Mouse (Mus musculus): ENCODE measurements around the gene Hydin. TPM values are rescaled to one million over a fixed set of nuclear protein-coding genes. Genes with fewer than 3 reads are reported as not detected.
A peak's percentile ranks its signal among the peaks of the same experiment; 100 is the strongest.

Hydin gene
- total and polyA plus RNA-seq, 2 experiments from 2014 or later: 0.39 to 0.73 TPM

GRCm38 (mm10) chr8:110617801-110618358, 351.1 kb downstream of the Hydin start:
- Histone ChIP-seq H3K27ac (peak overlapping the region; percentile 77), H3K36me3 (ENCODE audit: insufficient read depth, low read length) (no peaks in the 10 kb centered on the region), H3K9ac (replicated peaks; ENCODE audit: low read length) (peak overlapping the region; percentile 79; the same call in 1 of the 2 replicates), H3K9me3 (ENCODE audit: low read length) (no peaks in the 10 kb centered on the region), H3K27me3 (ENCODE audit: insufficient read depth, low read length) (no peaks in the 10 kb centered on the region), H3K4me2 (ENCODE audit: low read depth, low read length) (peak overlapping the region; percentile 90), H3K4me3 (ENCODE audit: low read length) (peak overlapping the region; percentile 94), H3K4me1 (ENCODE audit: insufficient read depth, low read length) (peaks cover 12% of the 10 kb centered on the region)
- WGBS: 22% methylated on average over 14 of the region's 14 CpGs
- no peak for TF ChIP-seq CTCF (IDR thresholded peaks at IDR 0.05; ENCODE audit: low read depth)
- ATAC-seq (peak; percentile 42), DNase-seq (ENCODE audit: low spot score) (peak; percentile 15)

- Histone ChIP-seq H3K9me3 (ENCODE audit: low read length) (no peaks in the 10 kb centered on the region), H3K9ac (replicated peaks; ENCODE audit: low read length) (peak within 1 kb of the TSS; percentile 79), H3K27me3 (ENCODE audit: insufficient read depth, low read length) (no peaks in the 10 kb centered on the region), H3K27ac (peak within 1 kb of the TSS; percentile 77), H3K4me3 (ENCODE audit: low read length) (peak within 1 kb of the TSS; percentile 94), H3K4me2 (ENCODE audit: low read depth, low read length) (peak within 1 kb of the TSS; percentile 90), H3K36me3 (ENCODE audit: insufficient read depth, low read length) (no peaks in the 10 kb centered on the region), H3K4me1 (ENCODE audit: insufficient read depth, low read length) (peaks cover 12% of the 10 kb centered on the region)
- DNase-seq (ENCODE audit: low spot score) (peak; percentile 98), ATAC-seq (peak; percentile 97)
- TF ChIP-seq CTCF (IDR thresholded peaks at IDR 0.05; ENCODE audit: low read depth): no peak
- under 1% methylated on average over 55 of the region's 67 CpGs for WGBS
These were observed 351.8 kb downstream of the Hydin start, which contains the start of gene Vac14 for GRCm38 (mm10) chr8:110618391-110619207. TSS of gene Vac14 (plus strand) at chr8:110618585.

GRCm38 (mm10) chr8:110619208-110619574, 352.4 kb downstream of the Hydin start:
- H3K4me2 ChIP-seq (ENCODE audit: low read depth, low read length): peak overlapping the region; percentile 90
- H3K9ac ChIP-seq (replicated peaks; ENCODE audit: low read length): peak overlapping the region; percentile 79
- no peak for DNase-seq (ENCODE audit: low spot score)
- 32% methylated on average over 8 of the region's 8 CpGs for WGBS
- no peaks in the 10 kb centered on the region for H3K27me3 ChIP-seq (ENCODE audit: insufficient read depth, low read length)
- peak overlapping the region; percentile 73; the same call in 1 of the 2 replicates for H3K27ac ChIP-seq
- H3K4me3 ChIP-seq (ENCODE audit: low read length): peak overlapping the region; percentile 94
- no peak for TF ChIP-seq CTCF (IDR thresholded peaks at IDR 0.05; ENCODE audit: low read depth)
- H3K9me3 ChIP-seq (ENCODE audit: low read length): no peaks in the 10 kb centered on the region
- peaks cover 12% of the 10 kb centered on the region for H3K4me1 ChIP-seq (ENCODE audit: insufficient read depth, low read length)
- no peak for ATAC-seq
- H3K36me3 ChIP-seq (ENCODE audit: insufficient read depth, low read length): no peaks in the 10 kb centered on the region

GRCm38 (mm10) chr8:110619919-110620318, 353.1 kb downstream of the Hydin start:
- ATAC-seq (no peak), DNase-seq (ENCODE audit: low spot score) (peak; percentile 27)
- no peaks in the 10 kb centered on the region for H3K36me3 ChIP-seq (ENCODE audit: insufficient read depth, low read length)
- no peak overlapping the region for H3K9ac ChIP-seq (replicated peaks; ENCODE audit: low read length)
- H3K27ac ChIP-seq: no peak overlapping the region
- H3K4me3 ChIP-seq (ENCODE audit: low read length): no peak overlapping the region
- H3K9me3 ChIP-seq (ENCODE audit: low read length): no peaks in the 10 kb centered on the region
- peaks cover 12% of the 10 kb centered on the region for H3K4me1 ChIP-seq (ENCODE audit: insufficient read depth, low read length)
- 93% methylated on average over 5 of the region's 5 CpGs for WGBS
- peak overlapping the region; percentile 90 for H3K4me2 ChIP-seq (ENCODE audit: low read depth, low read length)
- H3K27me3 ChIP-seq (ENCODE audit: insufficient read depth, low read length): no peaks in the 10 kb centered on the region
- peak; percentile 41 for TF ChIP-seq CTCF (IDR thresholded peaks at IDR 0.05; ENCODE audit: low read depth)

GRCm38 (mm10) chr8:110626431-110626830, 359.7 kb downstream of the Hydin start:
- Histone ChIP-seq H3K27ac (no peak overlapping the region; the same call in 1 of the 2 replicates), H3K36me3 (ENCODE audit: insufficient read depth, low read length) (no peaks in the 10 kb centered on the region), H3K4me2 (ENCODE audit: low read depth, low read length) (no peak overlapping the region), H3K9me3 (ENCODE audit: low read length) (no peaks in the 10 kb centered on the region), H3K9ac (replicated peaks; ENCODE audit: low read length) (no peak overlapping the region), H3K4me1 (ENCODE audit: insufficient read depth, low read length) (no peaks in the 10 kb centered on the region), H3K27me3 (ENCODE audit: insufficient read depth, low read length) (no peaks in the 10 kb centered on the region), H3K4me3 (ENCODE audit: low read length) (no peak overlapping the region)
- no peak for TF ChIP-seq CTCF (IDR thresholded peaks at IDR 0.05; ENCODE audit: low read depth)
- ATAC-seq: no peak
- DNase-seq (ENCODE audit: low spot score): no peak
- WGBS: 64% methylated on average over 4 of the region's 4 CpGs

- Histone ChIP-seq H3K9me3 (ENCODE audit: low read length) (no peaks in the 10 kb centered on the region), H3K27ac (peak overlapping the region; percentile 23; the same call in 1 of the 2 replicates), H3K36me3 (ENCODE audit: insufficient read depth, low read length) (peaks cover 21% of the 10 kb centered on the region), H3K27me3 (ENCODE audit: insufficient read depth, low read length) (no peaks in the 10 kb centered on the region), H3K4me2 (ENCODE audit: low read depth, low read length) (no peak overlapping the region), H3K4me1 (ENCODE audit: insufficient read depth, low read length) (no peaks in the 10 kb centered on the region), H3K9ac (replicated peaks; ENCODE audit: low read length) (no peak overlapping the region), H3K4me3 (ENCODE audit: low read length) (no peak overlapping the region)
- peak; percentile 76 for TF ChIP-seq CTCF (IDR thresholded peaks at IDR 0.05; ENCODE audit: low read depth)
- ATAC-seq (peak; percentile 25), DNase-seq (ENCODE audit: low spot score) (peak; percentile 76)
- WGBS: 61% methylated on average over 9 of the region's 9 CpGs
These were observed 362.7 kb downstream of the Hydin start for GRCm38 (mm10) chr8:110629245-110630063.

Data from hindbrain, postnatal 0 days (tissue).